Mouse (Mus musculus) urinary bladder, postnatal 10 days (tissue): Measurements from ENCODE around the gene Inppl1.

Experiments used
- DNase-seq: peaks from one replicate; pipeline ENCODE4 v3.0.0; 2022; ENCODE audit warnings: low spot score

Inppl1 gene

DNA sequence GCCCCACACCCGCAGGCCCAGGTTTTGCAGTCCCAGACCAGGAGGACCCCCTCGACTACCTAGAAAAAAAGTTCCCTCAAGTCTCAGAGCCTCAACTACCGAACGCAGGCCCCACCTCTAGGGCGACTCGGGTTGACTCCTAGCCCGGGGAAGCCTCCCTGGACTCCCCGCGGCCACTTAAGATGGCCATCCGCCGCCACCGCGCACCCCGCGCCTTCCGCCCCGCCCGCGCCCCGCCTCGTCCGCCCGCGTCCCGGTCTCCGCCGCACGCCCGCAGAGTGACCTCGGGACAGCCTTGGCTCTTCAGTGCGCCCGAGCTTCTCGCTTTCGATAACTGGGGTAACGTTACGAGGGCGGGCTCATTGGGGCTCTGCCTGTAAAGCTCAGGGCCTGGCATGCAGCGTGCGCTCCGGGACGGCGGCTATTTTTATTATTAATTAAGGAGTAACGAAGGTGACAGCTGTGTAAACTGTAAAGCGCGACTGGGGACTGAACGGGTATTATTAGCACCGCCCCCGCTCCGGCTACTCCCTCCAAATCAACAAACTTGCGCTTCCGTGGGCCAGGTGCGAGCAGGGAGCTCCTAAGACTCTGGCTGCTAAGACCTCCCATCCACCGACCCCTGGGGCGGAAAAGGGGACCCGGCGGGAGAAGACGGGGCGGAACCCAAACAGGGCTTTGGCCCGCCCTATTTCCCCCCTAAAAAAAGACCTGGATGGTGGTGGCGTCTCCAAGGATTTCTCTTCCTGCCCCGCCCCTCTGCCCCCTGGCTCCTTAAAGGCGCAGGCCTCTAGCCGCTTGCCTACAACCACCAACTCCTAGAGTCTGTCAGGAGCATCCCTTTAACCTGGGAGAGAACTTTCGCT lies at the start of gene Inppl1:
TSS of gene Inppl1 (minus strand) at position 624 of the 866 bp plus-strand sequence.
- DNase-seq, result peak; percentile 52

DNA sequence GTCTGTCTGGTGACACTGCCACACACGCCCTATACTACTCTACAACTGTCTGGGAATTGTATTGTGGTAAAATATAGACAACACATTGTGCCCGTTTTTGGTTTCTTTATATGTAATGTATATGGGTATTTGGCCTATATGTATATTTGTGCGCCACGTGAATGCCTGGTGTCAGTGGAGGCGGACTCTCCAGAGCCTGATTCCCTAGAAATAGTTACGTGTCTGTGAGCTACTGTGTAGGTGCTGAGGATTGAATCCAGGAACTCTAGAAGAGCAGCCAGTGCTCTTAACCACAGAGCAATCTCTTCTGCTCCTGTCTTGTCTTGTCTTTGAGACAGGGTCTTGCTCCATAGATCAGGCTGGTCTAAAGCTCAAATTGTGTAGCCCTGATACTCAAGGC lies 48.2 kb upstream of the Inppl1 start:
- no peak for DNase-seq

DNA sequence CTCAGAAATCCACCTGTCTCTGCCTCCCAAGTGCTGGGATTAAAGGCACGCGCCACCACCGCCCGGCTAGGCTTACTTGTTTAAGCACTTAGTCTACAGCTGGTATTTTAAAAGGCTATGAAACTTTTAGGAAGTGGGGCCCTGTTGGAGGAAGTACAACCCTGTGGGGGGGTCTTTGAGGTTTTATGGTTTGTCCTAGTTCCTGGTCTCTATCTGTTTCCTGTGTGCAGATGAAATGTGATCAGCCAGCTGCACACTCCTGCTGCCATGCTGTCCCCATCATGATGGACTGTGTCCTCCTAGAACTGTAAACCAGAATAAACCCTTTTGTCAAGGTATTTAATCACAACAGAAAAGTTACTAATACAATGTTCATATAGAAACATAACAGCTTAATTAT lies 46.1 kb upstream of the Inppl1 start:
- no peak for DNase-seq

DNA sequence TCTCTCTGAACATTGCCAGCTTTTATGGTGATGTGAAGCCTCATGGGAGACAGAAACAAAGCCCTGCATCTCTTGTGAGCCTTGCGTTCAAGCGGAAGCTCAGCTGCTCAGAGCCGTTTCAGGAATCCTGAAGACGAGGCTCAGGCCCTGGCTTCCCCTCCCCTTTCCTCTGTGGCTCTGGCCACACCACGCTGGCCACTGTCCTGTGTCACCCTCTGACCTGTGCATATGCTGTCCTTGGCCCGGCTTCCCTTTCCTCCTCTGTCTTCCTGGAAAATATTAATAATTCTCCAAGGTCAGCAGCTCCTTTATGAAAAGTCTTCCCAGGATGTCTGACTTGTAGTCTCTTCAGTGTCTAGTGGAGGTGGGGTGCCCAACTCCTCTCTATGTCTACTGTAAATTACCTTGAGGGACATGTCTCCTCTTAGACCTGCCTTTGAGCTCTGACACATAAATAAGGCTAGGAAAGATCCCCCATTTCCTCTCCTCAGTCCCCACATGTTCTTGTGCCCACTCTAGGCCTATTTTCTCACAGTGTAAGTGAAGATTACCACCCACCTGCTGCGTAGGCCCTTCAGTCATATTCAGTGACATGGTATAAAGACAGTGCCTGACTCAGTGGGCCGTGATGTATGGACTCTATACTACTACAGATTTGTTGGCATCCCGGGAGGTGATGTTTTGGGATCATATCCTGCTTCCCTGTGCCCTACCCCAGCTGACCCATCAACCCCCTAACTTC lies 44.6 kb upstream of the Inppl1 start:
- DNase-seq, result no peak

DNA sequence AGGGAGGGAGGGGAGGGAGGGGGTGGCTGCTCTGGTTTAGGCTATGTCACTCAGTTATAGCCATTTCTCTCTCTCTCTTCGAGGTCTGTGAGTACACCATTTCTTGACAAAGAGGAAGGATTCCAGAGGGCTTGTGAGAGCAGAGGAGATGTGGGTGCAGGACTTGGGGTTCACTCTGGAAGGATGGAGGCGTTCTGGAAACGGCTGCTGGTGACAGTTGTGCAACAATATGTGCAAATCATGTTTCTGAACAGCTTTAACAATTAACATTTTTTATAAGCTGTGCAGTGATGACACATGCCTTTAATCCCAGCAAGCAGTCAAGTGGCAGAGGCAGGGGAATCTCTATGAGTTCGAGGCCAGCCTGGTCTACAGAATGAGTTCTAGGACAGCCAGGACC lies 42.8 kb upstream of the Inppl1 start:
- DNase-seq, result no peak

DNA sequence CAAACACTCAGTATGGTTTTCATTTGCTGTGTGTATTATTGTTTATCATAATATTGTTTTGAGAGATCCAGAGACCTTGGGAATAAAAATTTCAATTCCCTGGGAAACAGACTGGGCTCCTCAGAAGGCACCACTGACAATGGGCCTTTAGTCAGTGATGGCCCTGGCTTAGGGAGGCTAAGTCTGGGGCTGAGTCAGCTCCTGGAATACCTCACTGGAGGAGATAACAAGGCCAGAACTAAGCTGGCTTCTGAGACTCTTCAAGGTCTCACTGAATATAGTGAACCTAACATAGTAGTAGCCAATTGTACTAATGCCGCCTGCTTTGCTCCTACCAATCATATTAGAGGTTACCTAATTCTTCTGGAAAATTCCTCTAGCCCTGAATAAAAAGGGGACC lies 37.9 kb upstream of the Inppl1 start:
- no peak for DNase-seq

DNA sequence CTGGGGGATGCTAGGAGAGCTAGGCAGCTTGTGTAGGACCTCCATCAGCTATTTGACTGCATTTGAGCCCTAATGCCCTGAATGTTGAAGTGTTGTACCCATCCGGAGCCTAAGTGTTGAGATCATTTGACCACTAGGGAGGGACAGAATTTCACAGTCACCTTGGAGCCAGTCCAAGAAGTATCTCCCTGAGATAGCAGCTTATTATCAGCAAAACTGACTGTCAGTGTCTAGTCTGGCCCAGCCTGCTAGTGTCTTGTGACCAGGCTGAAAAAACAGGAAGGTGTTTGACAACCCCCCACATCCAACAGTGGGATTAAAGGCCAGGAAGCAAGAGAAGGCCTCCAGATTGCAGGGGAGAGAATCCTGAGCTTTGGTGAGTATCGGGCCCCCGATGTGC lies 33.3 kb upstream of the Inppl1 start:
- no peak for DNase-seq

DNA sequence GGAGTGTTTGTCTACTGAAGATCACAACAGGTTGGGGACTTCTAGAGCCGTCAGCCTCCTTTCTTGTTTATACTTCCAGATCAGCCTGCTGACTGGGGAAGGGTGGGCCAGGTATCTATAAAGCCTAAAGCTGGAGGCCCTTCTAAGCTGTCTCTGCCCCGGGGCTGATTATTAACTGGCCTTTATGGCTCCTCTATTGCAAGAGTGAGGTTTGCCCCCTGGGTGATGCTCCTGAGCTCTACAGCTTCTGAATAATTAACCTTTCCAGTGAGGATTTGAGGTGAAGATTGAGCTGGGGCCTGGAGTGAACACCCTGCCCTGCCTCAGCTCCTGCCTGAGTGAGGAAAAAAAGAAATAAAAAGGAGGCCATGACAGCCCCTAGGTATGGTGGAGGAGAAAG lies 32.6 kb upstream of the Inppl1 start, which contains the start of gene Folr1:
TSS of gene Folr1 (minus strand) at position 160 of the 400 bp plus-strand sequence.
- DNase-seq, result no peak

DNA sequence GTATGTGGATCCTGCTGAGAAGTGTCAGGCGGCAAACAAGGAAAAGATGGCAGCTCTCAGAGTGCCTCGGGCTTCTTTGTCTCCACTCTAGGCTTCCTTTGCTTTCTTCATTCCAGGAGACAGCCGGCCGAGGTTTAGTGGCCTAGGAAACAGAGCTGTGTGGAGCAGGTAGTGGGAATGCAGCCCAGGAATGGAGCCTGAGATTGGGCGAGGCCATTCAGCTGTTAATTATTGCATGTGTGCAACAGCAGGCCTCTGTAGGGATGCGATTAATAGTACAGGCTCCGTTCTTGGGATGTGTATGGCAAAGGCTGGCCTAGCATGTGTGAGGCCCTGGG lies 31.1 kb upstream of the Inppl1 start:
- DNase-seq, result no peak

DNA sequence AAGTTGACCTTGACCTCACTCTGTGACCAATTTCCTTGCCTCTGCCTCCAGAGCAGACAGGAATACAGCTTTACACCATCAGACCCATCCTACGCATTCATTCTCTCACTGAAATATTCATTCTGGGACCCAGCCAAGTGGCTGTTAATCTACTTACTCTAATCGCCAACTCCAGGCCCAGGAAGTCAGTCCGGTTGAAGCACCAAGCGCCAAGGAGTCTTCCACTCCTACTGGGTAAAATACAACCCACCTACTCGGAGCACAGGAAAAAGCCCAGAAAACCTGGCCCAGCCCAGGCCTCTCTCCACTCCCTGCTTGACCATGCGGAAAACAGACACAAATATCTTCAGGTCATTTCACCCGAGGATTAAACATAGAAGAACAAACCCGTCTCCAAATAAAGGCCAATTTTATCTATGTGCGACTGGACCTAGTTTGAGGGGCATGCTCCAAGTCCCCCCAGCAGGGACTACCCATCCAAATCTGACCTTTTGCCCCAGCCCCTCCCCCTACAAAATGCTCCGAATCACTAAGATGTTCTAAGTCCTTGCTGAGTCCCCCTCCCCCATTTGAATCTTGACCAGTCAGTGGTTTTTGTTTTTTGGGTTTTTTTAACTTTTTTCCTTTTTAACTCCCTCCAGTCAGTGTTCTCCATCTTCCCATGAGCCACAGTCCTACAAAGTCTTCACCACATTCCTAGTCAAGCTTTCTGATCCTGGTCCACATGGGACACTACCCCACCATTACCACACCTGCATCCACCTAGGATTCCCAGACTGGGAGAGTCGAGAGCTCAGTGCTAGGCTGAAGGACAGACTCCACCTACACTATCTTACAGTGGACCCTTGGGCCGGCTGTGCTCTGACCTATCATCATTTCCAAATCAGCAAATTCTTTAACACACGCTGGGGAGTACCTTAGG lies 30.5 kb upstream of the Inppl1 start:
- DNase-seq, result no peak

DNA sequence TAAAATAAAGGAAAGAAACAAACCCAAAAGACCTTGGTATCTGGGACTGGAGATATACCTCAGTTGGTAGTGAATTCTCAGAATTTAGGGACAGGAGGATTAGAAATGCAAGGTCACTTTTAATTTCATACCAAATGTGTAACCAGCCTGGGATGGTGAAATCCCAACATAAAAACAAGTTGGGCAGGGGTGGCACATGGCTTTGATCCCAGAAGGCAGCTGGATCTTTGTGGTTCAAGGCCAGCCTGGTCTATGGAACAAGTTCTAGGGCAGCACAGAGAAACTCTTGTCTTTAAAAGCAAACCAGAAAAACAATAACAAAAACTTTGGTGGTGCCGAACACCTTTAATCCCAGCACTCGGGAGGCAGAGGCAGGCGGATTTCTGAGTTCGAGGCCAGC lies 29.5 kb upstream of the Inppl1 start:
- no peak for DNase-seq

DNA sequence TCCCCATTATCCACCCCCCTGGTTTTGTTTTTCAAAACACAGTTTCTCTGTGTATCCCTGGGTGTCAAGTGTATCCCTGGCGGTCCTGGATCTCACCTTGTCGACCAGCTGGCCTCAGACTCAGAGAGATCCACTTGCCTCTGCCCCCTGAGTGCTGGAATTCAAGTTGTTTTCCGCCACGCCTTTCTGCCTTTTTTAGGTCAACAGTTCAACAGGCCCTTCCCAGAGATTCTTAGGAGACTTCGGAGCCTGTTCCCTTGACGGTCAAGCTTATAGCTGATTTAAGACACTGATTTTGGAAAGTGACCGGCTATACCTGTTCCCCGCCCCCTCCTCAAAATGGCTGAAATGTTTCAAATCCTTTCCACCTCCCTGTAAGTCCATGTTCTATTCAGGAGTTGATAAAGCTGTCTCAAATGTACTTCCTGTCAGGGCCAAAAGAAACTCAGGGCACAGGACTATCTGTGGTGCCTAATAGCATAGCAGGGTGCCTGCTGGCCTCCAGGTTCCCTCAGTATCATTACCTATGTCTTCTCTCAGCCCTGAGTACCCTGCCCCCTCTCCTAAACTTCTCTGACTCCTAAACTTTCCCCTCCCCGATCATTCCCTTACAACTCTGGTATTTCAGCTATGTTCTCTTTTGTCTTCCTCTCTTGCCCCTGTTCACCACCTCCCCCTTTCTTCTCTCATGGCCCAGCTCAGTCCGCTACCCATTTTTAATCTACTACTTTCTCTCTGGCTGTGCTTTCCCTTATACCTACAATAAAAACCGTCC lies 28.6 kb upstream of the Inppl1 start:
- DNase-seq, result no peak

DNA sequence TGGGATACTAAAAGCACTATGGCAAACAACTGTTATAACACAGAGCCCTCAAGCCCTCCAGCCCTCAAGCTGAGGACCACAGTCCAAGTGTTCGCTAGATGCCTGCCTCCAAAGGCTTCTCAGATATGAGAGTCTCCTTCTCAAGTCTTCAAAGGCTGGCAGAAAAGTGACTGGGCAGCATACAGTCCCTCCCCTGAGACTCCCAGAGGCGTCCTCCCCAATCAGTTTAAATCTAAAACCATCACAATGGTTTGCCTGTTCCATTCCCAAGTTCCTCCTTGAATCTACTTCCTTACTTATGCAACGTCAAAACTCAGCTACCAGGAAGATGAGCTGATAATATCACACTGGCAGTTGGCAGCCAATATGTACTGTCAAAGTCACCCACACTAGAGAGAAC lies 25.4 kb upstream of the Inppl1 start, which contains the start of gene Anapc15:
TSS of gene Anapc15 (plus strand) at position 301 of the 400 bp plus-strand sequence.
- no peak for DNase-seq

DNA sequence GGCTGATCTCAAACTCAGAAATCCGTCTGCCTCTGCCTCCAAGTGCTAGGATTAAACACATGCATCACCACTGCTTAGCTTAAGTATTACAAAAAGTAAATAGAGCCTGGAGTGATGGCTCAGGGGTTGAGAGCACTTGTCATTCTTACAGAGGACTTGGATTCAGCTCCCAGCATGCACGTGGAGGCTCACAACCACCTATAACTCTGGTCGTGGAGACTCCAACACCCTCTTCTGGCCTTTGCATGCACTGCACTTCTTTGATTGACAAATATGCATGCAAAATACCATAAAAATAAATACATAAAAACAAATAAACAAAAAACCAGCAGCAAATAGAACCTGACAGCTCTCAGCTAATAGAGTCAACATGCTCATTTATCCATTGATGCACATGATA lies 24.3 kb upstream of the Inppl1 start:
- DNase-seq, result no peak

DNA sequence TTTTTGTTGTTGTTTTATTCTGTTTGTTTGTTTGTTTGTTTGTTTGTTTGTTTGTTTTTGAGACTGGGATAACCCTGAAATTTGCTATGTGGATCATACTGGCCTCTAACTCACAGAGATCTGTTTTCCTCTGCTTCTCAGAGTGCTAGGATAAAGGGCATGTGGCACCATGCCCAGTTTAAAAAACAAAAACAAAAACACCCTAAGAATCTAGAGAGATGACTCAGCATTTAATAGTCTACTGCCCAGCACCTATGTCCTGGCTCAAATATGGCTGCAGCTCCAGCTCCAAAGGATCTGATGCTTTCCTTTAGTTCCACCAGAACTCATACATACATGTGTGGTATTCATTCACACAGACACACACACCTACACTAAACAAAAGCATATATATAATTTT lies 22.9 kb upstream of the Inppl1 start:
- DNase-seq, result no peak

DNA sequence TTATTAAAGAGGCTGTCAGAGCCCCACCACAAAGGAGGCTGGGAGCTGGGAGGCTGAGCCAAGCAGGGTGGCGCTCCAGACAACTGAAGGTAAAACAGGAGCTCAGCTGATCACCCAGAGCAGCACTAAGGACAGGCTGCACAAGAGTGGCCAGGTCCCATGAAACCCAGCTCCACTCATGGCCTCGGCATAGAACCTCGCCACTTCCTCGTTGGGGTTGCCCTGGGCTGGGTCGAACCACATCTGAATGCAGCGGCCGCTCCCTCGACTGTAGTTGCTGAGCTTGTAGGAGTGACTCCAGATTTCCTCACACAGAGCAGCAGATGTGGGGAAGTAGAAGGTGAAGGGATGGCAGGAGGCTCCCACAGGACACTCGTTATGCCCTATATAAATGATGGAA lies 20.3 kb upstream of the Inppl1 start:
- no peak for DNase-seq

DNA sequence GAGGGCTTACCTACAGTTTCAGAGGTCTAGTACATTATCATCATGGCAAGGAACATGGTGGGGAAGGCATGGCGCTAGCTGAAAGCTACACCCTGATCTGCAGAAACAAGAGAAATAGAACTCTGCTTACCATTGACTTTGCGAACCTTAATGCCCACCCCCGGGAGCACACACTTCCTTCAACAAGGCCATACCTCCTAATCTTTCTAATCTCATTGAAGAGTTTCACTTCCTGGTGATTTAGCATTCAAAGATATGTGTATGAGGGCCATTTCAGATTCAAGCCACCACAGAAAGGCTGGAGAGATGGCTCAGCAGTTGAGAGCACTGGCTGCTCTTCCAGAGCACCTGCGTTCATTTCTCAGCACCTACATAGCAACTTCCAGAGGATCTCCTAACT lies 19.1 kb upstream of the Inppl1 start, which contains the start of gene Folr2:
TSS of gene Folr2 (minus strand) at position 101 of the 400 bp plus-strand sequence.
- DNase-seq, result no peak

DNA sequence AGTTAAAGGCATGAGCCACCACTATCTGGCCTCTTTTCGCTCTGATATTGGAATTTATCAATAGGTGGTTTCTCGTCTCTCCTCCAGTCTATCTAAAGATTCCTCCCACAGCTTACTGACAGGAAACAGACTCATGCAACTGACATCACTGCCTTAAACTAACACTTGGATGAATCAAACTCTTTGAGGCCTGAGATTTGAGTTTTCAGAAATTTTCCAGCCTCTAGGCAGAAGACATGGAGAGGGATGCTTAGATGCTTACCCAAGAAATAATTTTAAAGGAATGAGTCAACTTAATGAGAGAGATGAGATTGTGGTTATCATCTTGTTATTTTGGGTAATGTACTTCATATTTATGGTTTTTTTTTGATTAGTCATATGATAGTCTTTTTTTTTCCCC lies 15.8 kb upstream of the Inppl1 start:
- no peak for DNase-seq

DNA sequence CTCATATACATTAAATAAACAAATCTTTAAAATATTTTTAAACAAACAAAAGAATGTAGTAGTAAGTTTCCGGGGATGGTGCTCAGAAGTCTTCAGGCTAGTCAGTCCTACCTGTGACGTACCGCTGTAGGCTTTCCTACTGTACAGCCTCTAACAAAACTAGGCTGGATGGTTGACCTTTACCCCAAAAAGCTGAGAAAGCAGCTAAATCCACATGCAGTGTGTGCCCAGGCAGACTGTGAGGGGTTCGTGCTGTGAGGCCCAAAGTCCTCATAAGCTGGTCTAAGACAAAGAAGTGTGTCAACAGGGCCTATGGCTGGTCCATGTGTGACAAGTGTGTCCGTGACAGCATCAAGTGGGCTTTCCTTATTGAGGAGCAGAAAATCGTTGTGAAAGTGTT lies 14.8 kb upstream of the Inppl1 start:
- no peak for DNase-seq

DNA sequence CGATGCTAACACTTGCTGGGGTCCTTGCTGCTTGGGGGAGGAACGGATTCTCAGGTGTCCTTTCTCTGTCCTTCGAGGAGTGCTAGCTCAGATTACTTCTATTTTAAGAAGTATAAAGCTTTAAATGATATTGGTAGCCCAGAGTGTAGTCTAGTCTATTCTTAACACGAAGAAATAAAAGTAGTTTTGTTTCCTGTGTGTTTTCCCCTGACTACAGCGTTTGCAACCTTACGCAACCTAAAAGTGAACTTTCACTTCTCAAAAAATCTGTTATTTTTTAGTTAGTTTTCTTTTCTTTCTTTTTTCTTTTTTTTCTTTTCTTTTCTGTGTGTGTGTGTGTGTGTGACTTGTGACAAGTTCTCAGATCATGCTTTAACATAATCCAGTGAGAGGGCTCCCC lies 13.7 kb upstream of the Inppl1 start:
- DNase-seq, result no peak

DNA sequence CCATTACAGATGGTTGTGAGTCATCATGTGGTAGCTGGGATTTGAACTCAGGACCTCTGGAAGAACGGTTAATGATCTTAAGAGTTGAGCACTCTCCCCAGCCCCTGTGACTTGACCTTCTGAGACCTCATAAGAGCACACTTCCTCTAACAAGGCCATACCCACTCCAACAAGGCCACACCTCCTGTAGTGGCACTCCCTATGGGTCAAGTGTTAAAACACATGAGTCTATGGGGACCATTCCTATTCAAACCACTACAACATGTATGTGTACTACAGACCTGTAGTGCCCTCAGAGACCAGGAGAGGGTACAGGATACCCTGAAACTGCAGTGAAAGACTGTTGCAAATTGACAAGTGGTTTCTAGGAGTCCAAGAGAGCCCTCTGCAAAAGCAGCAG lies 9.9 kb upstream of the Inppl1 start:
- no peak for DNase-seq

DNA sequence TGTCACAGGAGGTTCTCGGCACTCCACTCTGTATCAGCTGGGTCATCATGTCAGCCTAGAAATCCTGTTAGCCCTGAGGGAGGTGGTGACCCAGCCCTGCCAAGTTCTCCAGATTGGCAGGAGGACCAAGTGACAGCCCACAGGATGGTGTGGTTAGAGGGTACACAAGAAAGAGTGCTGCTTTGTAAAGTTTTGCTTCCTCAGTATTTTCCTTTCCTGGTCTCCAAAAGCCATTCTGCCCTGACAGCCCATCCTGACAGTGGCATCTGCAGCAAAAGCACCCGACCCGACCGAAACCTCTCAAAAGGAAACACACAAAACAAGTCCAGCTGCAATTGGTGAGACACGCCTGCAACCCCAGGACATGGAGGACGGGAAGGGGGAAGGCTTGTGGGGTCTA lies 6.2 kb upstream of the Inppl1 start:
- DNase-seq, result no peak
